Mouse (Mus musculus): ENCODE results near the gene Synj2. TPM values are rescaled to one million over a fixed set of nuclear protein-coding genes. Genes with fewer than 3 reads are reported as not detected.
A peak's percentile ranks its signal among the peaks of the same experiment; 100 is the strongest.

The Synj2 gene
- polyA plus RNA-seq, 1 experiment from 2014 or later, result 3.0 TPM

GRCm38 (mm10) chr17:5993581-5994260 is 52.6 kb downstream of the Synj2 start:
- H3K4me3 ChIP-seq, result no peak overlapping the region

DNA sequence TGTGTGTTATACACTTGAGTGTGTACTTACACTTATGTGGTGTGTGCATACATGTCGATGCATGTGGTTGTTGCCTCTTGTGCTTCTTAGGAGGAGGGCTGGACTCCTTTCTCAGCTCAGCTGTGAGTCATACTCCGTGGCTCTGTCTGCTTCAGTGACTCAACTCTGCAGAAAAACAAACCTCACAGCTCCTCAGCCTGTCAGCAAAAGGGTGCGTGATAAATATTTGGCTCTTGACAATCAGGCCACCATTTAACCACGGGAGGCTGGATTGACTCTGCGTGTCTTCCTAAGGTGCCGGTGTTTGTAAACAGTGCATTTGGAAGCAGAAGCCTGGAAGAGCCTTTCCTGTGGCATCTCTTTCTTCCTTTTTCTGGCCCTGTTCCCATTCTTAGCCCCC is 53.5 kb downstream of the Synj2 start:
- 62% methylated on average over 6 of the region's 6 CpGs for WGBS
- no peak for ATAC-seq (ENCODE audit: insufficient number of reproducible peaks, low FRiP score, low TSS enrichment, low read depth)
- Histone ChIP-seq H3K4me1 (peaks cover 8% of the 10 kb centered on the region; the same call in 1 of the 2 replicates), H3K4me3 (no peak overlapping the region), H3K9me3 (no peaks in the 10 kb centered on the region), H3K9ac (no peak overlapping the region), H3K36me3 (no peaks in the 10 kb centered on the region), H3K4me2 (no peak overlapping the region), H3K27ac (no peak overlapping the region), H3K27me3 (no peaks in the 10 kb centered on the region)

More at GRCm38 (mm10) chr17:5993581-5994260, 52.6 kb downstream of the Synj2 start:
- ATAC-seq (ENCODE audit: insufficient number of reproducible peaks, low FRiP score, low TSS enrichment, low read depth), result no peak
- Histone ChIP-seq H3K27me3 (no peaks in the 10 kb centered on the region), H3K9ac (no peak overlapping the region), H3K27ac (no peak overlapping the region), H3K4me1 (peaks cover 8% of the 10 kb centered on the region; the same call in 1 of the 2 replicates), H3K9me3 (no peaks in the 10 kb centered on the region), H3K4me2 (no peak overlapping the region), H3K36me3 (no peaks in the 10 kb centered on the region)
- 50% methylated on average over 3 of the region's 3 CpGs for WGBS

DNA sequence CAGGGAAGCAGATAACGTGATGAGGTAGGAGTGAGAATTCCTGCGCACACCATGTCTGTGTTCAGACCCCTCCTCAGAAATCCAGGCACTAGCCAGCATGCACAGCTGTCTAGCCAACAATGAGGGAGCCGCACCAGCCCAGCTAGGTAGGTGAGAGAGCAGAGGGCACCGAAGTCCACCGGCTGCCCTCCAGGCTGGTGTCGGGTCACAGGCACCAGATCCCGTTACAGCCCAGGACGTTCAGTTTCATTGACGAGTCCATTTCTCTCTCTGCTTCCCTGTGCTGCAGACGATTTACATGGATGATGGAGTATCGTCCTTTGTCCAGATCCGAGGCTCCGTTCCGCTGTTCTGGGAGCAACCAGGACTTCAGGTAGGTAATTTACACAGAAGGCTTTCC is 55.5 kb downstream of the Synj2 start:
- WGBS, result 78% methylated on average over 14 of the region's 14 CpGs
- H3K4me2 ChIP-seq, result no peak overlapping the region
- H3K27ac ChIP-seq, result no peak overlapping the region
- H3K27me3 ChIP-seq, result no peaks in the 10 kb centered on the region
- H3K9me3 ChIP-seq, result no peaks in the 10 kb centered on the region
- H3K4me1 ChIP-seq, result peaks cover 17% of the 10 kb centered on the region
- no peak overlapping the region for H3K4me3 ChIP-seq
- no peaks in the 10 kb centered on the region for H3K36me3 ChIP-seq
- no peak for ATAC-seq (ENCODE audit: insufficient number of reproducible peaks, low FRiP score, low TSS enrichment, low read depth)
- H3K9ac ChIP-seq, result no peak overlapping the region

GRCm38 (mm10) chr17:5997380-5998234 is 56.5 kb downstream of the Synj2 start:
- no peak overlapping the region for H3K9ac ChIP-seq
- no peaks in the 10 kb centered on the region for H3K36me3 ChIP-seq
- H3K4me3 ChIP-seq, result no peak overlapping the region
- H3K4me1 ChIP-seq, result peaks cover 20% of the 10 kb centered on the region
- ATAC-seq (ENCODE audit: insufficient number of reproducible peaks, low FRiP score, low TSS enrichment, low read depth), result no peak
- no peak overlapping the region for H3K4me2 ChIP-seq
- no peak overlapping the region for H3K27ac ChIP-seq
- WGBS, result 61% methylated on average over 16 of the region's 16 CpGs
- H3K27me3 ChIP-seq, result no peaks in the 10 kb centered on the region
- no peaks in the 10 kb centered on the region for H3K9me3 ChIP-seq

GRCm38 (mm10) chr17:5998235-5998500 is 57.1 kb downstream of the Synj2 start:
- no peak for ATAC-seq (ENCODE audit: insufficient number of reproducible peaks, low FRiP score, low TSS enrichment, low read depth)
- no peaks in the 10 kb centered on the region for H3K27me3 ChIP-seq

GRCm38 (mm10) chr17:5999039-5999543 is 58.0 kb downstream of the Synj2 start:
- H3K4me3 ChIP-seq, result no peak overlapping the region
- H3K9me3 ChIP-seq, result no peaks in the 10 kb centered on the region
- peaks cover 20% of the 10 kb centered on the region for H3K4me1 ChIP-seq
- ATAC-seq (ENCODE audit: insufficient number of reproducible peaks, low FRiP score, low TSS enrichment, low read depth), result no peak
- H3K9ac ChIP-seq, result no peak overlapping the region
- H3K4me2 ChIP-seq, result no peak overlapping the region
- WGBS, result 73% methylated on average over 5 of the region's 5 CpGs
- peaks cover 4% of the 10 kb centered on the region; the same call in 1 of the 2 replicates for H3K36me3 ChIP-seq
- no peak overlapping the region for H3K27ac ChIP-seq
- H3K27me3 ChIP-seq, result no peaks in the 10 kb centered on the region

More at GRCm38 (mm10) chr17:5998235-5998500, 57.1 kb downstream of the Synj2 start:
- Histone ChIP-seq H3K9ac (no peak overlapping the region), H3K4me3 (no peak overlapping the region), H3K36me3 (no peaks in the 10 kb centered on the region; the same call in 1 of the 2 replicates), H3K4me2 (no peak overlapping the region), H3K4me1 (peaks cover 20% of the 10 kb centered on the region), H3K27ac (no peak overlapping the region), H3K9me3 (no peaks in the 10 kb centered on the region)

- no peak overlapping the region; the same call in 1 of the 2 replicates for H3K27ac ChIP-seq
- no peak for ATAC-seq (ENCODE audit: insufficient number of reproducible peaks, low FRiP score, low TSS enrichment, low read depth)
- 78% methylated on average over 8 of the region's 8 CpGs for WGBS
Observed at GRCm38 (mm10) chr17:6000864-6001319, 59.8 kb downstream of the Synj2 start.

DNA sequence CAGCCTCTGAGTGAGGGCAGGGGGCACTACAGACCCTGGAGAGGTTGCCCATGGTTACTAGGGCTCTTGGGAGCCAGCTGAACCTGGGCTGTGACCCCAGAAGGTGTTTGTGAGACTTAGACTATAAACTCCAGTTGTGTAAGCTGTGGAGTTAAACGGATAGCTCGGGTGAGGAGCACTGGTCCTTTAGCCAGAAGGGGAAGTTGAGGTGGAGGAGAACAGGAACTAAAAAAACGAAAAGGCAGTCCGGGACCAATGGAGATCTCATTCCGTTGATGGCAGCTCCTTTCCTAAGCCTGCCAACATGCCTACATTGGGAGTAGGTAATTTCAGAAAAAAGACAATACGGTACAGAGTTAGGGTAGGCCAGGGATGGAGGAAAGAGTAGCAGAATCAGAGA is 60.3 kb downstream of the Synj2 start:
- Histone ChIP-seq H3K4me3 (no peak overlapping the region), H3K4me1 (peaks cover 35% of the 10 kb centered on the region), H3K36me3 (peaks cover 4% of the 10 kb centered on the region; the same call in 1 of the 2 replicates), H3K27ac (no peak overlapping the region), H3K4me2 (no peak overlapping the region), H3K9ac (no peak overlapping the region), H3K9me3 (no peaks in the 10 kb centered on the region), H3K27me3 (no peaks in the 10 kb centered on the region)
- 68% methylated on average over 6 of the region's 6 CpGs for WGBS
- ATAC-seq (ENCODE audit: insufficient number of reproducible peaks, low FRiP score, low TSS enrichment, low read depth), result no peak

More at GRCm38 (mm10) chr17:6000864-6001319, 59.8 kb downstream of the Synj2 start:
- H3K4me2 ChIP-seq, result no peak overlapping the region
- H3K27me3 ChIP-seq, result no peaks in the 10 kb centered on the region
- H3K4me1 ChIP-seq, result peaks cover 30% of the 10 kb centered on the region
- peaks cover 4% of the 10 kb centered on the region; the same call in 1 of the 2 replicates for H3K36me3 ChIP-seq
- no peak overlapping the region for H3K9ac ChIP-seq
- H3K9me3 ChIP-seq, result no peaks in the 10 kb centered on the region
- no peak overlapping the region for H3K4me3 ChIP-seq

DNA sequence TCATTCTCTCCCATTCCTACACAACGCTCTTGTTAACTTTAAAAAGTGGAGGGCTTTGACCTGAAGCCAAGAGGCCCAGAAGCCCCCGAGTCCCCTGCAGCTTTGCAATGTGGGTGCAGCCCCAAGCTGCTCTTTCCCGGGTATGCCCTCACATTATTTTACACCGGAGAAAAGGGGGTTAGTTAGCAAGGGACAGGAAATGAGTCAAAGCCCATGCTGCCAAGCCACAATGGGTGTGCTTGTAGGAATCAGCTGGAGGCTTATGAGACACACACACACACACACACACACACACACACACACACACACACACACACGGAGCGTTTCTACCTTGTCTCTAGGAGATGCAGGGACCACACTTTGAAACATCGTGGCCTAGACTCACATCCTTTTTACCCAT is 60.8 kb downstream of the Synj2 start:
- H3K27ac ChIP-seq, result no peak overlapping the region
- WGBS, result 54% methylated on average over 7 of the region's 7 CpGs

DNA sequence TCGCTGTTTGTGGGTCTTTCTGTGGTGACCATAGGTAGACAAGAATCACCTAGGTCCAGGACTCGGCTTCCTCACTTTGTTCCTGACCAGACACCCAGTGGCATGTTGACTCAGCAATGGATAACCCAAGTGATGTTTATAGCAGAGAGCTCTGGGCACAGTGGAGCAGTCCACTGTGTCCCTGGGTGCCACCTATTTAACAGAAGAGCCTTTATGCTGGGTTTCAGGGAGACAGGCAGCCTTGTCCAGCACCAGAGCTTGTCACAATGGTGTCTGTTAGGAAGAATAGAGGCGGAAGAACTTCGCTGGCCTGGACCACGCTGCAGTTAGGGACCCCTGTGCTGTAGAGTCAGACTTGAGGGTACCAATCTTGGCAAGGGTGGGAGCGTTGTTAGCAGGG is 61.5 kb downstream of the Synj2 start:
- Histone ChIP-seq H3K27me3 (no peaks in the 10 kb centered on the region), H3K9ac (no peak overlapping the region), H3K4me3 (no peak overlapping the region), H3K4me2 (no peak overlapping the region), H3K4me1 (peaks cover 41% of the 10 kb centered on the region), H3K9me3 (no peaks in the 10 kb centered on the region), H3K27ac (no peak overlapping the region), H3K36me3 (peaks cover 4% of the 10 kb centered on the region; the same call in 1 of the 2 replicates)
- WGBS, result 87% methylated on average over 6 of the region's 6 CpGs
- ATAC-seq (ENCODE audit: insufficient number of reproducible peaks, low FRiP score, low TSS enrichment, low read depth), result no peak

More for the DNA sequence above, 60.8 kb downstream of the Synj2 start:
- H3K36me3 ChIP-seq, result peaks cover 4% of the 10 kb centered on the region; the same call in 1 of the 2 replicates
- no peak overlapping the region for H3K9ac ChIP-seq
- peaks cover 38% of the 10 kb centered on the region for H3K4me1 ChIP-seq
- H3K4me2 ChIP-seq, result no peak overlapping the region
- H3K27me3 ChIP-seq, result no peaks in the 10 kb centered on the region
- no peak overlapping the region for H3K4me3 ChIP-seq
- H3K9me3 ChIP-seq, result no peaks in the 10 kb centered on the region
- ATAC-seq (ENCODE audit: insufficient number of reproducible peaks, low FRiP score, low TSS enrichment, low read depth), result no peak

DNA sequence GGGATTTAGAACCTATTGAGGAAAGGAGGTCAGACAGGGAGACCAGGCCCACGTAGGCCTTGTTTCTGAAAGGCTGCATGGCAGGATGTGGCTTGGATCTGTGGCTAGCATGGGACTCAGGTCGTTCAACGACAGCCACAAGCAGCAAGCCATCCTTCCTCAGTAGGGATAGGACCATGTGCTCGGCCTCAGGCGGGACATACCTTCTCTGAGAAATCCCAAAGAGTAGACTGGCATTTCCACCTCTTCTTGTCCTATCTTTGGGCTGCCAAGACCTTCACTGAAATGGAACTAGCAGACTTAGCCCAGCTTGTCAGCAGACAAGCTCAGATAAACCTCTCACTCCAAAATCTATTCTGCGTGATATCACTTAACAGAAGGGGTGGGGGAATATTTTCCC is 62.6 kb downstream of the Synj2 start:
- H3K27me3 ChIP-seq, result no peaks in the 10 kb centered on the region
- 85% methylated on average over 6 of the region's 6 CpGs for WGBS
- no peak overlapping the region for H3K4me3 ChIP-seq
- no peak overlapping the region for H3K27ac ChIP-seq
- no peak overlapping the region for H3K9ac ChIP-seq
- no peak for ATAC-seq (ENCODE audit: insufficient number of reproducible peaks, low FRiP score, low TSS enrichment, low read depth)
- peaks cover 41% of the 10 kb centered on the region for H3K4me1 ChIP-seq
- no peak overlapping the region for H3K4me2 ChIP-seq
- no peaks in the 10 kb centered on the region for H3K9me3 ChIP-seq
- peaks cover 4% of the 10 kb centered on the region; the same call in 1 of the 2 replicates for H3K36me3 ChIP-seq

- H3K27me3 ChIP-seq, result no peaks in the 10 kb centered on the region
- H3K9me3 ChIP-seq, result no peaks in the 10 kb centered on the region
- WGBS, result 15% methylated on average over 12 of the region's 14 CpGs
- peak overlapping the region; percentile 89 for H3K27ac ChIP-seq
- peaks cover 41% of the 10 kb centered on the region for H3K4me1 ChIP-seq
- H3K4me2 ChIP-seq, result peak overlapping the region; percentile 27
- no peak overlapping the region for H3K9ac ChIP-seq
- peaks cover 4% of the 10 kb centered on the region; the same call in 1 of the 2 replicates for H3K36me3 ChIP-seq
- peak; percentile 64; the same call in 1 of the 2 replicates for ATAC-seq (ENCODE audit: insufficient number of reproducible peaks, low FRiP score, low TSS enrichment, low read depth)
- H3K4me3 ChIP-seq, result no peak overlapping the region
Observed at GRCm38 (mm10) chr17:6005246-6005637, 64.2 kb downstream of the Synj2 start.

All from limb, embryonic 15.5 days (tissue).